Mouse (Mus musculus) splenic B cell, adult 2 months (primary cell): ENCODE data around the gene Maml1.
"Not testable (repeated sequence)": the region's sequence is repeated elsewhere in the genome, so short reads cannot be mapped to it uniquely, and the experiment has no call there.

Experiments used
- DNase-seq: peaks from one replicate; pipeline ENCODE4 v3.0.0-alpha.2; 2011; ENCODE audit warnings: low read depth, low spot score
- H3K27me3 ChIP-seq: 2 replicates; pipeline ENCODE4 v1.6.1; 2012; ENCODE audit warnings: mild to moderate bottlenecking, low read length, moderate library complexity, mixed read lengths; ENCODE audit not compliant: control insufficient read depth, poor library complexity, insufficient read depth, severe bottlenecking
- H3K36me3 ChIP-seq: 2 replicates; pipeline ENCODE4 v1.6.1; 2012; ENCODE audit warnings: mild to moderate bottlenecking, low read length, moderate library complexity, mixed read lengths; ENCODE audit not compliant: control insufficient read depth, poor library complexity, insufficient read depth, severe bottlenecking

Maml1 gene

DNA sequence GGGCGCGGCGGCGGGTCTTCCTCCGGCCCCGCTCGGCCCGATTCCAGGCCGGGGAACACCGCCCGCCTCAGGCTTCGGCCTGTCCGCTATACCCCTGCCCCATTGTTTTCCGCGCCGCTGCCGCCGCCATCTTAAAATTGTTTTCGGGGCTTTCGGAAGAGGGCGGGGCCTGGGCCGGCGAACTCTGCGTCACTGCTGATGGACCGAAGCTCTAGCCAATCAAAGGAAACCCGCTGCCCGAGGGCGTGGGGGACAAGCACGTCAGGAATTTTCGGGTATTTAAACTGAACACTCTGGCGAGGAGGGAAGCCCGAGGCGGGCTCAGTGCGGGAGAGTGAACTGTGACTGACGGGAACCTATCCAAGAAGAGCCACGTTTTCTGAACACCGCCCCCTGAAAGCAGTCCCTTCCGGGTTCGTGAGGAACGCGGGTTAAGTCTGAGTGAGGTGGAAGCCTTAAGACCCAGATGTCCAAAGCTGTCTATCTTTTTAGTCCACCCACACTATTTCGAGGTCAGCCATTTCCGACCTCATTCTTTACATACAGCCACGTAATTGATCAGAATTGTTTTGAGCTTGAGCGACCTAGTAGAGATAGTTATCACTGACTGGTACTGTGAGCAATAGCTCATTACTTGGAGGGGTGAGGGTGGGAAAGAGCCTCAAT lies at the start of gene Maml1:
TSS of gene Maml1 (minus strand) at position 122 of the 666 bp plus-strand sequence.
- peak; percentile 97 for DNase-seq
- Histone ChIP-seq H3K27me3 (no peaks in the 10 kb centered on the region), H3K36me3 (peaks cover 3% of the 10 kb centered on the region)

DNA sequence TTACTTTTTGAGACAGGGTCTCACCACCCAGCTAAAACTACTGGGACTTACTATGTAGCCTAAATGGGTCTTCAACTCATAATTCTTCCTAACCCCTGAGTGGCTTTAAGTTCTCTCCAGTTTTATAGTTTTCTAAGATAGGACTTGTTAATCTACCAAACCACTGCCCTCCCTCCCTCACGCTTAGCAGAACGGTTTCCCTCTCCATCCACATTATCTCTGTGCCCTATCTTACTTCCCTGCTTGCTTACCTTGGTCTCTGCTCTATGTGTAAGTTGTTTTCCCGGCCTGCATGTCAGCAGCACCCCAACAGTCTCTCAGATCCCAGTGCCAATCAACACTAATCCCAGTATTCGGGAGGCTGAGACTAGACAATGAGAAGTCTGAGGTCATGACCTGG lies 44.8 kb upstream of the Maml1 start:
- Histone ChIP-seq H3K27me3 (no peaks in the 10 kb centered on the region), H3K36me3 (no peaks in the 10 kb centered on the region)
- DNase-seq = no peak

DNA sequence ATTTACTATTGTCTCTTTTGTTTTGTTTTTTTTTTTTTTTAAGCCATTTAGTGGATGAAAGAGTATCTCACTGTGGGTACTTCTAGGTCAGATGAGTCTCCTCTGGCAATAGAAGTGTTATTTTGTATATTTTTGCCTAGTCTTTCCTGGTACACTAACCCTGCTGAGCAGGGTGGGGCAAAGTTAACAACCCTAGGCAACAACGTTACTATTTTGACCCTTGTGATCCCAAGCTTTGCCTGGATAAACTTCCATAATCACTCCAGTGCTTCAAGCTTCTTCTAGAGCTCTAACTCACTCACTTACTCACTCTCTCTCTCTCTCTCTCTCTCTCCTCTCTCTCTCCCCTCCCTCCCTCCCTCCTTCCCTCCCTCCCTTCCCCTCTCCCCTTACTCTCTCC lies 44.0 kb upstream of the Maml1 start:
- Histone ChIP-seq H3K27me3 (no peaks in the 10 kb centered on the region), H3K36me3 (no peaks in the 10 kb centered on the region)
- no peak for DNase-seq

DNA sequence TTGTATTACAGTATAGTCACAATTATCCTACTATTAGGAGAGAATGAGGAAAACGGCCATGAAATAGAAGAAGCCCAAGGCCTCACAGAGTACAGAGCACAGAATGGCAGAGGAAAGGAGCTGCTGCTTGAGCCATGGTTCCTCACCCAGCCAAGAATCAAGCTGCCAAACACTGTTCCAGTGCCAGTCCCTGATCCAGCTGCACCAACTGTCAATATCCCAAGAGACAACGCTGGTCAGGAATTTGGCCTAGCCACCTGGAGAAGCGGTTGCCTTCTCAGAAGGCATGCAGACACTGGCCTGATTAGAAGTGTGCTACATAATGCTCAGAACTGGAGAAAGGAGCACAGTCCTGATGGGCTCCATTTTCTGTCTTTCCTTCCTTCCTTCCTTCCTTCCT lies 41.1 kb upstream of the Maml1 start:
- no peak for DNase-seq
- Histone ChIP-seq H3K36me3 (no peaks in the 10 kb centered on the region), H3K27me3 (no peaks in the 10 kb centered on the region)

DNA sequence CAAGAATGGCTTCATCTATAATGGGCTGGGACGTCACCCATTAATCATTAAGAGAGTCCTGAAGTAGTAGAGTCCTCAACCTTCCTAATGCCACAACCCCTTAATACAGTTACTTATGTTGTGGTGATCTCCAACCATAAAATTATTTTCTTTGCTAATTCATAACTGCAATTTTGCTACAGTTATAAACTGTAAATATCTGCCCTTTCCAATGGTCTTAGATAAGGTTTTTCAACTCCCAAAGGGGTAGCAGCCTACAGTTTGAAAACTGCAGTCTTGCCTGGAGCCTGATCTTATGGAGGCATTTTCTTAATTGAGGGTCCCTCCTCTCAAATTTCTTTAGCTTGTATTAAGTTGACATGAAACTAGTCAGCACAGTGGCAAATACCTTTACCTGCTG lies 37.3 kb upstream of the Maml1 start:
- H3K36me3 ChIP-seq = no peaks in the 10 kb centered on the region
- no peak for DNase-seq

DNA sequence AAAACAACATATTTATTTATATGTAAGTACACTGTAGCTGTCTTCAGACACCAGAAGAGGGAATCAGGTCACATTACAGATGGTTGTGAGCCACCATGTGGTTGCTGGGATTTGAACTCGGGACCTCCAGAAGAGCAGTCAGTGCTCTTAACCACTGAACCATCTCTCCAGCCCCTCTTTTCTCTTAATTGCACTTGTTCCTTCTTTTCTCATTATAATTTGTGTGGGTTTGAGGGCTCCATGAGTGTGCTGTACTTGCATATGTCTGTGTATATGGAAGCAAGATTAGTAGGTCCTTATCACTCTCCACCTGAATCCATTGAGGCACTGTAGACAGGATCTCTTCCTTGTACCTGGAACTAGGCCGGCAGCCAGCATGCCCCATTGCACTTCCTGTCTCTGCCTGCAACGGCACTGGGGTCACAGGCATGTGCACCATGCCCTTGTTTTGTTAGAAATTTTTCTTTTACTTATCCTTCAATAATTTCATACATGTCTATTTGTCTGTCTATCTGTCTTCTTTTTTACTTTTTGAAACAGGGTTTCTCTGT lies 36.0 kb upstream of the Maml1 start:
- DNase-seq = peak; percentile 12
- H3K36me3 ChIP-seq = no peaks in the 10 kb centered on the region

More for the DNA sequence above, 37.3 kb upstream of the Maml1 start:
- H3K27me3 ChIP-seq = no peaks in the 10 kb centered on the region

DNA sequence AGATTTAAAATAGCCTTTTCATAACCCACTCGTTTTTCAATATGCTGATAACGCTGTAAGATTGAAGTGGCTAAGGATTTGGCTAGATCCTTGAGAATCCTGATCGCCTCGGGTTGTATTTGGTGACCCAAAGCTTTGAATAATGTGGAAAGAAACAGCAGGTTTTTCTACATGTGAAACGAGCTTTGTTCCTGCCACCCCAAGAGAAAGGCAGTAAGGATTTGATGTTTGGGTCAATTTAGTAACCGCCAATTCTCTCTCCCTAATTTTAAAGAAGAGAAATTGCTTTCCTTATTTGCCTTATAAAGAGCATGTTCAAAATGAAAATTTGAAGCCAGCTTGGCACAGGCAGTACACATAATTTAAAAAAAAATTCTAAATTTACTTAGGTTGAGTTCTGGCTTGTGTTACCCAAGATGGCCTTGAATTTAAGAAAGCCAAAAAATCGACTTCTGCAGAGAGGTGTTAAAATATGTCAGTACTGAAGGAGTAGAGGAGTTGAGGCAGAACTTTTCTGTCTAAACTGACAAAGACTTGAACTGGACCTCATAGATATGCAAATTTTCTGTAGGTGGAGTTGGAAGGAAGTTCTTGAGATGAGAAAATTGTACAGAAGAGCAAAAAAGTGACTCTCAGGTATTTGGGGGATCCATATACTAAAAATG lies 34.3 kb upstream of the Maml1 start:
- peak; percentile 14 for DNase-seq

More for the DNA sequence above, 36.0 kb upstream of the Maml1 start:
- H3K27me3 ChIP-seq = no peaks in the 10 kb centered on the region

DNA sequence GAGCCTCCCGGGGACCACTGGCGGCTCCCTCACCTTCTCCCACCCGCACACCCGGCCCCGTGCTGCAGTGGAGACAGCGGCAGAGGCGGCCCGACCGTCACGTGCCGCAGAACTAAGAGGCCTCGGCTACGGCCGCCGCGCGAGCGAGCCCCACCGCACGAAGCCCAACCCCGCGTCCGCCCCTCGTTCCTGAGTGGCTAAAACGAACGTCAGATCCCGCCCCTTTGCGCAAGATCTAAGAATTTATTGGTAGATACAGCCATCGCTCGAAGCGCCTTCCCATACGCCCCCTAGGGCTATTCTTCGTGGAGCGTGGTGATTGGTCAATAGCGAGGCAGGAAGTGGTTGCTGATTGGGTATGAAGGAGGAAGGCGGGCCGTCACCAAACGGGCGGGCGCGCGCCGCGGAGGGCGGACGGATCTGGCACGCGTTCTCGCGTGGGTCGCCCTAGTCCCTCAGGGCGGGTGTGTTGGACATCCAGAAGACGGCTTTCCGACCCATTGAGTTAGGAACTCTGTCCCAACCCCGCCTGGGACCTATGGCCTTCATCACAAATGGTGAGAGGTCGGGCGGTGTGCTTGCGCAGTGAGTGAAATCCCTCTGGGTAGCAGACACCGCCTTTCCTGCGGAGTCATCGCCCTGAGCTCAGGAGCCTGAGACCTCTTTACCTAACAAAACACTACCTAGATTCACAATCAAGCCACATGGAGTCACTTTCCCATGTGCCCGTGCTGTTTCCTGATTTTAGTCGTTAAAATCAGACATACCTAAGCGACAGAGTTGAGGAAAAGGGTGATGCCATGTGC lies 33.6 kb upstream of the Maml1 start, which contains the start of gene Canx:
TSS of gene Canx (minus strand) at position 178 of the 806 bp plus-strand sequence.
- no peaks in the 10 kb centered on the region for H3K27me3 ChIP-seq
- peak; percentile 99 for DNase-seq
- no peaks in the 10 kb centered on the region for H3K36me3 ChIP-seq

More for the DNA sequence above, 34.3 kb upstream of the Maml1 start:
- H3K27me3 ChIP-seq = no peaks in the 10 kb centered on the region
- H3K36me3 ChIP-seq = no peaks in the 10 kb centered on the region

DNA sequence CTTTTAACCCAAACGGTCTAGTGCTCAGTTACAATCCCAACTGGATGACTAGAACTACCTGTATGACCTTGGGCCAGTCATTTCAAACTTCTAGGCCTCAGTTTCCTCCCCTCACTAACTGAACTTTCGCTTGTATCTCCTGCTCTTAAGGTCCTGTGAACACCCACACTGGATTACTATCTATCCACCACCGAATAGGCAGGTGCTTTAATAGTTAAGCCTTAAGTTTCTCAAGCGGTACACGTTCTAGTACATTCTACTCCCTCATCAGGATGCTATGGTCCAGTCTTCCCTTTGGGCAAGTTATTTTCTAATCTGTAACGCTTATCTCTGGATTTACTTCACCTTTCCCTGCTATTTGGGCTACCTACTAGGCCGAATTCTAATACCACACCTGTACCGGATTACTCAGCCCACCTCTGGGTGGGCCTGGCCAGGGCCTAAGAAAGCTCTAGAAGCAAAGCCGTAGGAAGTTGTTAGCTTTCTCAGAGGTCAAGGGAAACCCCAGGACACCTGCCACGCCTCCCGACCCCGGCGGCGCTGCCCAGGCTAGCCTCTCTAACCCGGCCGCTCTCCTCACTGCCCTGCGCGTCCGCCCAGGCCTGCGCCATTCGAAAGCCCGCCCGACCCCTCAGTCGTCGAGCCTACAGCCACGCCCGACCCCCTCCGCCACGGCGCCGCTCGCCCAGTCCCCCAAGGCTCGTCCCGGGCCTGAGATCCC lies 32.8 kb upstream of the Maml1 start:
- H3K27me3 ChIP-seq = no peaks in the 10 kb centered on the region
- H3K36me3 ChIP-seq = no peaks in the 10 kb centered on the region
- no peak for DNase-seq

DNA sequence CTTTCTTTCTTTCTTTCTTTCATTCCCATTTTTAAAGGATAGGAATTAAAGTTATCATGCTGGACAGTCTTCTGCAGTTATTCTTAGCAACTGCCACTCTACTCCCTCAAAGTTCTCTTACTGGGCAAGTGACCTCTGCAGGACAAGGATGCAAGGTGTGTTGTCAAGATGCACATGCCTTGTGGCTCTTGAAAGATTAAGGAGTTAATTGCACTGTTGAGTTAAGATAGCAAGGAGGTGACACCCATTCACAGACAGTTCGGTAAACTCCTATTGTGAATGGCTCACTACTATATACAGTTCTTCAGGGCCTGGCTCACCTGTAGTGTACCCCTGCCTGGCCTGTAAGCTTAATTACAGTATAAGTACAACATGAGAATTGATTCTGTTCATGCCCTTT lies 31.7 kb upstream of the Maml1 start:
- DNase-seq = no peak
- Histone ChIP-seq H3K27me3 (no peaks in the 10 kb centered on the region), H3K36me3 (no peaks in the 10 kb centered on the region)

DNA sequence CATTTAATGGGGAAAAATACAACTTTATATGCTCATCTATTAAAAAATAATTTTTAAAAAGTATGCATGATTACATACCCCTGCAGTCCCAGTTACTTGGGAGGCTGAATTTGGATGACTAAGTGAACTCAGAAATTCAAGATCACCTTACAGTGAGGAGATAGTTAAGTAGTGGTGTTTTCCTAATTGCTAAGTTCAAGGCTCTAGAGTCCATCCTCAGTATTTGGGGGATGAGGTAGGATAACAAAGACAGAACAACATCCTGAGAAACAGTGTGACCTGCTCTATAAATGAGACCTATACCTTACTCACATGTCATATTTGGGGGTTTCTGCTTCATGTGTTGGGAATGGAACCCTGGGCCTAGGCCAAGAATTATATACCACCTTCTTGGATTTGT lies 30.2 kb upstream of the Maml1 start:
- H3K27me3 ChIP-seq = no peaks in the 10 kb centered on the region
- no peaks in the 10 kb centered on the region for H3K36me3 ChIP-seq
- no peak for DNase-seq

DNA sequence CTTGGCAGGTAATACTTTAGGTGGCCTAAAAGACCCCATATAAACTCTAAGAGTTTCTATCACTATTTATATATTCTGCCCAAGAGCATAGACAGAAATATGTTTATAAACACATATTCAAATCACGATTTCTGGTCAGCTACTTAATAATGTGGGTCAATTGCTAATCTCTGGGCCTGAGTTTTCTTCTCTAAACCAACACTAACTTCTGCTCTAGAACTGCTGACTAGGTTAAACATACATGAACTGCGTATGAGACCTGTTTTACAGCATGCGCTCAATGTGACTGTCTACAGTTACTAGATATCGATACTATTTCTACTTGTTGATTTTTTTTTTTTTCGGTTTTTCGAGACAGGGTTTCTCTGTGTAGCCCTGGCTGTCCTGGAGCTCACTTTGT lies 29.1 kb upstream of the Maml1 start:
- no peak for DNase-seq
- Histone ChIP-seq H3K36me3 (no peaks in the 10 kb centered on the region), H3K27me3 (no peaks in the 10 kb centered on the region)

DNA sequence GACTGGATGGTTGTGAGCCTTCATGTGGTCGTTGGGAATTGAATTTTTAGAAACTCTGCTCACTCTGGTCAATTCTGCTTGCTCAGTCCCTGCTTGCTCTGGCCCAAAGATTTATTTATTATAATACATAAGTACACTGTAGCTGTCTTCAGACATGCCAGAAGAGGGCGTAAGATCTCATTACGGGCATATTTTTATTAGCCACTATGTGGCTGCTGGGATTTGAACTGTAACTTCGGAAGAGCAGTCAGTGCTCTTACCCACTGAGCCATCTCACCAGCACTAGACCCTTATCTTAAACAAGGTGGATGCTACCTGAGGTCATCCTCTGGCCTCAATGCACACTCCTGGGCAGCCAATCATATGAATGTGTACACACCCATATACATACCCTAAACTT lies 27.2 kb upstream of the Maml1 start:
- DNase-seq = peak; percentile 29
- H3K27me3 ChIP-seq, H3K36me3 ChIP-seq: not testable (repeated sequence)

DNA sequence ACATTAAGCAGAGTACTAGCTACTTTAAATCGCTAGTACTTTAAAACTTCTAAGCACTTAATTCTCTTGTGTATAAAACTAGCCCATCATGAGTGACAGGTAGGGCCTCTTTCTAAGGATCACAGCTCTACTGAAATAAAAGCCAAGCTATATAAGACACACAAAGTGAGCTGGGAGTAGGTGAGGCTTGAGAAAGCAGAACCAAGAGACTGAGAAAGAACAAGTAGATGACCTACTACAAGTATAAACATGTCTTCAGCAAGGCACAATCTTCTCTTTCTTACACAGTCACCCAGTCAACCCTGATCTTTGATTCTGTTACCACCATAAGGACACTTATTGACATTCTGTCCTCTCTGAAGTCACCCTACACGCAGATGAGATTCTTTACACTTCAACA lies 20.7 kb upstream of the Maml1 start:
- Histone ChIP-seq H3K27me3 (no peaks in the 10 kb centered on the region), H3K36me3 (peaks cover 6% of the 10 kb centered on the region)
- DNase-seq = no peak
